Mouse (Mus musculus): ENCODE data around the gene Cks1b.

GRCm38 (mm10) chr3:89380291-89380690, 37.9 kb downstream of the Cks1b start:
- no peak for TF ChIP-seq ZC3H11A (IDR thresholded peaks at IDR 0.05; ENCODE audit: borderline replicate concordance, low read depth, low read length)
- TF ChIP-seq MAFK (IDR thresholded peaks at IDR 0.05; ENCODE audit: insufficient read depth, low read depth, low read length), result no peak
- TF ChIP-seq HCFC1 (IDR thresholded peaks at IDR 0.05; ENCODE audit: borderline replicate concordance, insufficient read depth, low read length), result no peak
- no peak for TF ChIP-seq ZNF384 (IDR thresholded peaks at IDR 0.05; ENCODE audit: low read depth, low read length)
- TF ChIP-seq CHD2 (IDR thresholded peaks at IDR 0.05; ENCODE audit: low read depth, low read length), result no peak

Data from ES-E14 (cell line).